Mouse (Mus musculus) liver, adult 2 months (tissue): ENCODE measurements at regions not wholly inside any gene's neighbourhood (a gene's known extent, or its start where the extent isn't known, plus 50 kb on each side); places are given as distances from the start of the nearest gene placed in this dataset.

Experiments used
- CTCF ChIP-seq: fragments of 200-500 bp; IDR thresholded peaks from 2 replicates; pipeline ENCODE4 v1.5.1; 2011; ENCODE audit warnings: low read depth, low read length, control low read depth
- POLR2A ChIP-seq: fragments of 200-500 bp; IDR thresholded peaks from 2 replicates; pipeline ENCODE4 v1.6.1; 2011; ENCODE audit warnings: low read length, control low read depth; ENCODE audit not compliant: insufficient read depth; ENCODE audit errors: extremely low read depth

DNA sequence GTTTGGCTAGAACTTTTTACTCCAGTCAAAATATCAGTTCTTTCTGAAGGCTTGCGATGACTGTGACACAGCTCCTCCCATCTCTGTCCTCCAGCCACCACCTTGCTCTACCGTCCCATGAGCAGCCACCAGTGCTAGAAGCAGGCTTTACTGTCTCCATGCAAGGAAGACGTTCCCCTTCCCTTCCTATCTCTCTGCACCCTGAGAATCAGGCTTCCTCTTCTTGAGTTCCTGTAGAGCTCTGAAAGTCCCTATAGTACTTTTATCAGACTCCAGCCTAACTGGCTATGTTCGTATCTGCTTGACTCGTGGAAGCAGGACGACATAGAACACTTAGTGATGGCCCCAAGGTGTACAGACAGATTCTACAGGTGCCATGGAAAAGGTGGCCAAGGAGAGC is 173.2 kb downstream of the Irs2 start:
- TF ChIP-seq CTCF = no peak
- no peak for TF ChIP-seq POLR2A
